Mouse (Mus musculus): ENCODE results near the gene Atp6v1e2. TPM values are rescaled to one million over a fixed set of nuclear protein-coding genes. Genes with fewer than 3 reads are reported as not detected.

Atp6v1e2 gene
- polyA plus RNA-seq, 2 experiments, result not detected

DNA sequence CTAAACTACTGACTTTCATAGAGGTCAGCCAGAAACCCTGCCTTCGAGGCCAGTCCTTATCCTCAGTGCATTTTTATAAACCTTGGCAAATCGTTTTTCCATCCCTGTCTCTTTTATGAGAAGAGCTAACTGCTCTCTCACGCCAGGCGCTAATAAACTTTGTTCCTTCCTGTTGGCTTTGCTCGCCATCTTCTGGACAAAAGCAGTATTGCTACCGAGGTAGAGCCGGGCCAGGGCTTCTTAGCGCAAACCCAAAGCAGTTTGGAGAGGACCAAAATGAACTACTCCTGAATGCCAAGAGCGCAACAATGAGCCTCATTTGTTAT, 41.6 kb downstream of the Atp6v1e2 start:
- peak overlapping the region; percentile 27; the same call in 1 of the 2 replicates for H3K4me2 ChIP-seq (replicated peaks; ENCODE audit: low read depth, low read length, severe bottlenecking)
- peak; percentile 75; the same call in 1 of the 2 replicates for ATAC-seq (ENCODE audit: low FRiP score, low read depth)
- DNase-seq (ENCODE audit: low spot score), result peak; percentile 84
- 5% methylated on average over 9 of the region's 9 CpGs for WGBS
- no peaks in the 10 kb centered on the region for H3K9me3 ChIP-seq (ENCODE audit: control insufficient read depth, low read length)
- no peaks in the 10 kb centered on the region for H3K36me3 ChIP-seq (ENCODE audit: control insufficient read depth, insufficient read depth, low read length)
- no peak overlapping the region for H3K9ac ChIP-seq (ENCODE audit: low read depth, low read length, severe bottlenecking)
- peaks cover 9% of the 10 kb centered on the region for H3K4me1 ChIP-seq (ENCODE audit: control insufficient read depth, insufficient read depth, low read length)
- H3K4me3 ChIP-seq (replicated peaks; ENCODE audit: low read length), result no peak overlapping the region
- H3K27me3 ChIP-seq (ENCODE audit: control insufficient read depth, insufficient read depth, low read length), result no peaks in the 10 kb centered on the region
- peak overlapping the region; percentile 10; the same call in 1 of the 2 replicates for H3K27ac ChIP-seq (replicated peaks; ENCODE audit: low read depth, low read length)
- TF ChIP-seq POLR2A (IDR thresholded peaks at IDR 0.05; ENCODE audit: borderline replicate concordance, extremely low read depth, insufficient read depth, insufficient read length), result no peak

DNA sequence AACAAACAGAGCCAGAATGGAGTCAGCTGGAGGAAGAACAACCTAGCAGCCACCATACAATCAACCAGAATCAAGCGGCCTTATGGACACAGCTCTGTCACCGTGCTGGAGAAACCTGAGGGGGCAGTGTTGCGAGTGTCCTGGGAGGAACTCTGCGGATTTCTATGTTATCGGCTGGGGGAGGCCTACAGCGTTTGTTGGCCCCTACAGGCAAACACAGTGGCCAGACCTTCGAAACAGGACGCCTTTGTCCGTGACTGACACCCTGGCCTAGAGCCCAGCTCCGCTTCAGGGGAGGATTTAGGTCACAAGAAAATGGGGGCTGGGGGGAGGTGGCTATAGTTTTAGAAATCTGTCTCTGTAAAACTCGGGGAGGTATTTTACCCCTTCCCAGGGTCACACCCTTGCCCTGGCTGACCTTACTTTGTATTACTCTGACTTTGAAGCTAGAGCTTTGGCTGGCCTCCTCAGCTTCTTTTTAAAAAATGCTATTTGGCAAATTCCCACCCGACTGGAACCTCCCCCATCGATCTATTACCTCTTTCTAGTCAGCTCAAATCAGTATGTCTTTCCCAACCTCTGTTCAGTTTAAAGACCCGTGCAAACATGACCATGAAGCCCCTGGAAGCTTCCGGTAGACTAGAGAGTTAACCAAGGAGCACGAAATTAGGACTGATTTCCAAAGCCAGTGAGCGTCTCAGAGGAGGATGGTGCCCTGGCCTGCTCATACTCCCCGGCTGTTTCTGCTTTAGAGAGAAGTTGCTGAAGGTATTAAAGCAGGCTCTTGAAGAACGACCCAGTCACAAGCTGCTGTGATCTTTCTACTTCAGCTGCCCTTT, 42.2 kb downstream of the Atp6v1e2 start:
- H3K27ac ChIP-seq (replicated peaks; ENCODE audit: low read depth, low read length), result peak overlapping the region; percentile 10; the same call in 1 of the 2 replicates

DNA sequence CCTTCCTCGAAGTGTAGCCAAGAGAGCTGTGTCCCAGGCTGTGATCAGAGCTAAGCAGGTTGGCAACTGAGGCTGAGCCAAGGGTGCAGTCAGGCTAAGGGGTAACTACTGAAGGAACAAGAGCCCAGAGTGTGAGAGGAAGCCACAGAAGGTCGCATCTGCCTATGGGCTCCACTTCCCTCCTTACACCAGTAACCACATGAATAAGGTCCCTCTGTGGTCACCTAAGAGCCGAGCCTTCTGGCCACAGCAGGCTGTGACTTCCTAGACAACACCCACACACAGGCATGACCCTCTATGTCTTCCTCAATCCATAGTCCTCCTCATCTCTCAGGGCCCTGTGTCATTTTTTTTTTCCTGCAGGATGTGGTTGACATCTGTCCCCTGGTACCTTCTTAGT, 43.5 kb downstream of the Atp6v1e2 start:
- Histone ChIP-seq H3K27ac (replicated peaks; ENCODE audit: low read depth, low read length) (no peak overlapping the region), H3K4me1 (ENCODE audit: control insufficient read depth, insufficient read depth, low read length) (peaks cover 9% of the 10 kb centered on the region), H3K4me2 (replicated peaks; ENCODE audit: low read depth, low read length, severe bottlenecking) (no peak overlapping the region), H3K27me3 (ENCODE audit: control insufficient read depth, insufficient read depth, low read length) (no peaks in the 10 kb centered on the region), H3K9me3 (ENCODE audit: control insufficient read depth, low read length) (no peaks in the 10 kb centered on the region), H3K4me3 (replicated peaks; ENCODE audit: low read length) (no peak overlapping the region), H3K9ac (ENCODE audit: low read depth, low read length, severe bottlenecking) (no peak overlapping the region), H3K36me3 (ENCODE audit: control insufficient read depth, insufficient read depth, low read length) (no peaks in the 10 kb centered on the region)
- ATAC-seq (ENCODE audit: low FRiP score, low read depth) (no peak), DNase-seq (ENCODE audit: low spot score) (no peak)
- 80% methylated on average over 3 of the region's 3 CpGs for WGBS
- TF ChIP-seq POLR2A (IDR thresholded peaks at IDR 0.05; ENCODE audit: borderline replicate concordance, extremely low read depth, insufficient read depth, insufficient read length), result no peak

More for the DNA sequence above, 42.2 kb downstream of the Atp6v1e2 start:
- Histone ChIP-seq H3K4me2 (replicated peaks; ENCODE audit: low read depth, low read length, severe bottlenecking) (peak overlapping the region; percentile 27; the same call in 1 of the 2 replicates), H3K27me3 (ENCODE audit: control insufficient read depth, insufficient read depth, low read length) (no peaks in the 10 kb centered on the region), H3K9me3 (ENCODE audit: control insufficient read depth, low read length) (no peaks in the 10 kb centered on the region), H3K36me3 (ENCODE audit: control insufficient read depth, insufficient read depth, low read length) (no peaks in the 10 kb centered on the region), H3K4me3 (replicated peaks; ENCODE audit: low read length) (no peak overlapping the region), H3K4me1 (ENCODE audit: control insufficient read depth, insufficient read depth, low read length) (peaks cover 9% of the 10 kb centered on the region), H3K9ac (ENCODE audit: low read depth, low read length, severe bottlenecking) (no peak overlapping the region)
- WGBS, result 24% methylated on average over 19 of the region's 19 CpGs
- TF ChIP-seq POLR2A (IDR thresholded peaks at IDR 0.05; ENCODE audit: borderline replicate concordance, extremely low read depth, insufficient read depth, insufficient read length), result no peak
- ATAC-seq (ENCODE audit: low FRiP score, low read depth) (peak; percentile 45; the same call in 1 of the 2 replicates), DNase-seq (ENCODE audit: low spot score) (peak; percentile 63)

DNA sequence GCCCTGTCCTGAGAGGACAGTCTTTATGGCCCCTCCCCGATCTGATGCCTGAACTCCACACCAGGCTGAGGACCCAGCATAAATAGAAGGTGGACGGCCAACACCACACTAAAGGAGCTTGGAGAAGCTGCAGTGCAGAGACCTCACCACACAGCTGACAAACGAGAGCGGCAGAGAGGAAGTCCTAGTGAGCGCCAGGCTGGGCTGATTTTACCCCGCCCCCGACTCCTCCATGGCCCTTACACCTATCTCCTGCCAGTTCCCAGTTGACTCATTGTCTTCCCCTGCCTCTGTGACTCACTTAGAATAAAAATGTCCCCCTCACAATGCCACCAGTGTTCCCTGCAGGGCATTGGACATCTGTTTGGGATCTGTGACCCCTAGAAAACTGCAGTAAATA, 44.1 kb downstream of the Atp6v1e2 start:
- ATAC-seq (ENCODE audit: low FRiP score, low read depth), result no peak
- no peak for DNase-seq (ENCODE audit: low spot score)
- peaks cover 9% of the 10 kb centered on the region for H3K4me1 ChIP-seq (ENCODE audit: control insufficient read depth, insufficient read depth, low read length)
- H3K9me3 ChIP-seq (ENCODE audit: control insufficient read depth, low read length), result no peaks in the 10 kb centered on the region
- H3K36me3 ChIP-seq (ENCODE audit: control insufficient read depth, insufficient read depth, low read length), result no peaks in the 10 kb centered on the region
- TF ChIP-seq POLR2A (IDR thresholded peaks at IDR 0.05; ENCODE audit: borderline replicate concordance, extremely low read depth, insufficient read depth, insufficient read length), result no peak
- 33% methylated on average over 7 of the region's 7 CpGs for WGBS
- H3K9ac ChIP-seq (ENCODE audit: low read depth, low read length, severe bottlenecking), result no peak overlapping the region
- H3K27me3 ChIP-seq (ENCODE audit: control insufficient read depth, insufficient read depth, low read length), result no peaks in the 10 kb centered on the region
- H3K27ac ChIP-seq (replicated peaks; ENCODE audit: low read depth, low read length), result no peak overlapping the region
- H3K4me2 ChIP-seq (replicated peaks; ENCODE audit: low read depth, low read length, severe bottlenecking), result no peak overlapping the region
- H3K4me3 ChIP-seq (replicated peaks; ENCODE audit: low read length), result no peak overlapping the region

DNA sequence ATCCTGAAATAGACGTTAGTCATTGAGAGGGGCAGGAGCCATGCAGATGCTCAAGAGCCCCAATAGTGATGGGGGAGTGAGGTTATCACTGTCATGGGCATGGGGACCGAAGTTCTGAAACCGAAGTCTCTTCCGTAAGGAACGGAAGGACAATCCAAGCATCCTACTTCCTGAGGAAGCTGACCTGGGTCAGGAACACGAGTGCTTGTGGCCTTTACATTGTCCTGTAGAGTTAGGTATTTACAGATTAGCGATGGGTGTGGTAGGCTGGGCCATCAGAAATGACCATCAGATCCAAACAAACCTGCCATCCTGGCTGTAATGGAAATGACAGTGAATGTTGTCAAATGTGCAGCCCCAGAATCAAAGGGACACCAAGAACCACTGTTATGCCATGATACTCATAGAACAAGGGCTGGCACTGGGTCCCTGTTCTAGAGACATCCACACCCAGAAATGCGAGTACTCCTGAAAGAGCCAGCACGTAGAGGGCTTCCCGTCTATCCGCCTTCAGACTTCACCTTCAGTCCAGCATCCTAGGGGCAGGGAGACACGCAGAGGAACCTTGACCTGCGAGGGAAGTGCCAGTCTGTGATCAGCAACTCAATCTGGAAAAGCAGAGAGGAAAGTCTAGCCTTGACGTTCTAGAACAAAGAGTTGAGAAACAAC, 45.2 kb downstream of the Atp6v1e2 start:
- no peak overlapping the region for H3K4me2 ChIP-seq (replicated peaks; ENCODE audit: low read depth, low read length, severe bottlenecking)
- no peaks in the 10 kb centered on the region for H3K9me3 ChIP-seq (ENCODE audit: control insufficient read depth, low read length)
- no peak overlapping the region for H3K9ac ChIP-seq (ENCODE audit: low read depth, low read length, severe bottlenecking)
- no peak overlapping the region for H3K27ac ChIP-seq (replicated peaks; ENCODE audit: low read depth, low read length)
- ATAC-seq (ENCODE audit: low FRiP score, low read depth) (no peak), DNase-seq (ENCODE audit: low spot score) (no peak)
- no peak overlapping the region for H3K4me3 ChIP-seq (replicated peaks; ENCODE audit: low read length)
- H3K36me3 ChIP-seq (ENCODE audit: control insufficient read depth, insufficient read depth, low read length), result no peaks in the 10 kb centered on the region
- H3K4me1 ChIP-seq (ENCODE audit: control insufficient read depth, insufficient read depth, low read length), result peaks cover 9% of the 10 kb centered on the region
- TF ChIP-seq POLR2A (IDR thresholded peaks at IDR 0.05; ENCODE audit: borderline replicate concordance, extremely low read depth, insufficient read depth, insufficient read length), result no peak
- 95% methylated on average over 14 of the region's 14 CpGs for WGBS
- no peaks in the 10 kb centered on the region for H3K27me3 ChIP-seq (ENCODE audit: control insufficient read depth, insufficient read depth, low read length)

Data from limb, embryonic 14.5 days (tissue).